ENCODE assay signal across 21 mouse cellular contexts in genomic region chr15:99433913-99434312, GRCm38 (mm10). TPM values are rescaled to one million over a fixed set of nuclear protein-coding genes. Genes with fewer than 3 reads are reported as not detected.
DNase-seq lines count a peak whose midpoint lies in the region; ATAC-seq lines count a peak whose summit lies in the region.
"Had no signal": no experiment of that assay in that cellular context is flagged by ENCODE, and none has a peak within 500 bp of the region (broad histone marks: within the 10 kb centered on the region; RNA-seq: fewer than 3 reads in every experiment).

No protein-coding gene starts in this region.

- peaks cover 86% of the 10 kb centered on the region for H3K36me3 ChIP-seq in forebrain, embryonic 10.5 days (replicated peaks)
- no peaks in the 10 kb centered on the region; the same call in 1 of the 2 replicates for H3K36me3 ChIP-seq in forebrain, embryonic 11.5 days (ENCODE audit: control insufficient read depth, insufficient read depth, low read length)
- peaks cover 72% of the 10 kb centered on the region for H3K36me3 ChIP-seq in limb, embryonic 13.5 days
- H3K36me3 ChIP-seq in limb, embryonic 10.5 days: peaks cover 94% of the 10 kb centered on the region

- no peaks in the 10 kb centered on the region for H3K9me3 ChIP-seq in forebrain, embryonic 10.5 days
- no peaks in the 10 kb centered on the region for H3K9me3 ChIP-seq in forebrain, embryonic 11.5 days (ENCODE audit: control insufficient read depth, low read length)
- no peaks in the 10 kb centered on the region for H3K9me3 ChIP-seq in limb, embryonic 13.5 days
- no peaks in the 10 kb centered on the region for H3K9me3 ChIP-seq in limb, embryonic 10.5 days (replicated peaks)
- H3K9me3 ChIP-seq: embryonic facial prominence, embryonic 15.5 days; midbrain, embryonic 12.5 days; neural tube, embryonic 12.5 days had no signal

- no peak overlapping the region for H3K9ac ChIP-seq in forebrain, embryonic 11.5 days (ENCODE audit: low read length)
- no peak overlapping the region for H3K9ac ChIP-seq in limb, embryonic 13.5 days
- H3K9ac ChIP-seq: embryonic facial prominence, embryonic 15.5 days; midbrain, embryonic 12.5 days; neural tube, embryonic 12.5 days had no signal

- H3K27ac ChIP-seq in forebrain, embryonic 10.5 days: 0 out of 2 replicates have a peak overlapping the region, but pooled peaks have one; percentile 41
- H3K27ac ChIP-seq in forebrain, embryonic 11.5 days (ENCODE audit: low read depth, low read length): no peak overlapping the region
- H3K27ac ChIP-seq in limb, embryonic 13.5 days: peak overlapping the region; percentile 6; the same call in 1 of the 2 replicates
- H3K27ac ChIP-seq in limb, embryonic 10.5 days: no peak overlapping the region
- H3K27ac ChIP-seq: embryonic facial prominence, embryonic 15.5 days; neural tube, embryonic 12.5 days had no signal

- H3K4me3 ChIP-seq in forebrain, embryonic 10.5 days: peak overlapping the region; percentile 9; the same call in 1 of the 2 replicates
- H3K4me3 ChIP-seq in forebrain, embryonic 11.5 days (ENCODE audit: low read depth, low read length): no peak overlapping the region
- no peak overlapping the region for H3K4me3 ChIP-seq in limb, embryonic 13.5 days
- H3K4me3 ChIP-seq in limb, embryonic 10.5 days: no peak overlapping the region
- H3K4me3 ChIP-seq: embryonic facial prominence, embryonic 15.5 days; midbrain, embryonic 12.5 days; neural tube, embryonic 12.5 days had no signal

- peaks cover 19% of the 10 kb centered on the region for H3K4me1 ChIP-seq in forebrain, embryonic 10.5 days
- H3K4me1 ChIP-seq in forebrain, embryonic 11.5 days (replicated peaks; ENCODE audit: control insufficient read depth, insufficient read depth, low read length): peaks cover 2% of the 10 kb centered on the region; the same call in 1 of the 2 replicates
- H3K4me1 ChIP-seq in limb, embryonic 13.5 days: peaks cover 61% of the 10 kb centered on the region
- peaks cover 46% of the 10 kb centered on the region for H3K4me1 ChIP-seq in limb, embryonic 10.5 days

- H3K27me3 ChIP-seq in forebrain, embryonic 10.5 days (ENCODE audit: poor library complexity, severe bottlenecking): no peaks in the 10 kb centered on the region
- no peaks in the 10 kb centered on the region for H3K27me3 ChIP-seq in forebrain, embryonic 11.5 days (ENCODE audit: control insufficient read depth, insufficient read depth, low read length)
- no peaks in the 10 kb centered on the region for H3K27me3 ChIP-seq in limb, embryonic 13.5 days
- no peaks in the 10 kb centered on the region for H3K27me3 ChIP-seq in limb, embryonic 10.5 days (ENCODE audit: low read depth, poor library complexity, severe bottlenecking)
- H3K27me3 ChIP-seq: embryonic facial prominence, embryonic 15.5 days; midbrain, embryonic 12.5 days; neural tube, embryonic 12.5 days had no signal

- 91% methylated on average over 12 of the region's 12 CpGs for WGBS in forebrain, embryonic 10.5 days
- WGBS in forebrain, embryonic 11.5 days: 93% methylated on average over 12 of the region's 12 CpGs
- 84% methylated on average over 12 of the region's 12 CpGs for WGBS in limb, embryonic 13.5 days
- 90% methylated on average over 12 of the region's 12 CpGs for WGBS in limb, embryonic 10.5 days

- no peak overlapping the region for H3K4me2 ChIP-seq in forebrain, embryonic 11.5 days (ENCODE audit: low read depth, low read length, severe bottlenecking)
- no peak overlapping the region for H3K4me2 ChIP-seq in limb, embryonic 13.5 days (replicated peaks)
- H3K4me2 ChIP-seq: embryonic facial prominence, embryonic 15.5 days; midbrain, embryonic 12.5 days; neural tube, embryonic 12.5 days had no signal

- no peak for ATAC-seq in forebrain, embryonic 11.5 days (replicated peaks; ENCODE audit: low FRiP score)
- ATAC-seq in limb, embryonic 13.5 days (ENCODE audit: low FRiP score, low read depth): no peak
- ATAC-seq: activated CD4-positive, CD25-positive, alpha-beta regulatory T cell, adult 4 months; CD4-positive, CD25-positive, alpha-beta regulatory T cell, adult 4 months; hindbrain, embryonic 16.5 days had no signal

- no peak for DNase-seq in forebrain, embryonic 10.5 days (ENCODE audit: extremely low spot score, low spot score)
- no peak for DNase-seq in forebrain, embryonic 11.5 days (ENCODE audit: low spot score)
- DNase-seq in limb, embryonic 10.5 days (ENCODE audit: low spot score): no peak
- DNase-seq in testis, postnatal 10 days (ENCODE audit: low spot score): peak; percentile 61
- DNase-seq in testis, postnatal 14 days (ENCODE audit: low spot score): no peak
- no peak for DNase-seq in embryo, embryonic 11 days
- DNase-seq in left cerebral cortex, adult 9 months (ENCODE audit: low spot score in 2 of 2): no peak
- DNase-seq: cerebellum, adult 9-10 months; gastrocnemius, postnatal 10 days; kidney, adult 18-20 months; lung, adult 2 months; right cerebral cortex, postnatal 14 days; spleen, adult 18-20 months; thymus, adult 2 months had no signal

RNA-seq across cellular contexts. Expression of gene Nckap5l, which starts 23.6 kb away (rescaled TPM):
- polyA plus RNA-seq in forebrain, embryonic 10.5 days (2016; fragmentation: Nextera tagmentation; extraction: Ambion mirVana): 10.9 and 13.7 TPM in 2 replicates
- polyA plus RNA-seq in forebrain, embryonic 11.5 days (2014; fragmentation: Nextera tagmentation; extraction: Ambion mirVana): 12.0 and 12.2 TPM in 2 replicates
- polyA plus RNA-seq in limb, embryonic 13.5 days (2015; fragmentation: Nextera tagmentation; extraction: Ambion mirVana): 14.0 and 14.1 TPM in 2 replicates
- polyA plus RNA-seq in limb, embryonic 10.5 days (2016; fragmentation: Nextera tagmentation; extraction: Ambion mirVana): 16.3 and 17.4 TPM in 2 replicates

RNA-seq across cellular contexts. Expression of gene Bcdin3d, which starts 40.6 kb away (rescaled TPM):
- polyA plus RNA-seq in forebrain, embryonic 10.5 days (2016; fragmentation: Nextera tagmentation; extraction: Ambion mirVana): 19.6 and 20.5 TPM in 2 replicates
- 20.0 and 21.5 TPM in 2 replicates for polyA plus RNA-seq in forebrain, embryonic 11.5 days (2014; fragmentation: Nextera tagmentation; extraction: Ambion mirVana)
- polyA plus RNA-seq in limb, embryonic 13.5 days (2015; fragmentation: Nextera tagmentation; extraction: Ambion mirVana): 17.0 and 19.7 TPM in 2 replicates
- polyA plus RNA-seq in limb, embryonic 10.5 days (2016; fragmentation: Nextera tagmentation; extraction: Ambion mirVana): 15.9 and 19.4 TPM in 2 replicates

RNA-seq across cellular contexts. Expression of gene Tmbim6, which starts 41.2 kb away (rescaled TPM):
- 267 and 272 TPM in 2 replicates for polyA plus RNA-seq in forebrain, embryonic 10.5 days (2016; fragmentation: Nextera tagmentation; extraction: Ambion mirVana)
- 229 and 267 TPM in 2 replicates for polyA plus RNA-seq in forebrain, embryonic 11.5 days (2014; fragmentation: Nextera tagmentation; extraction: Ambion mirVana)
- 287 and 298 TPM in 2 replicates for polyA plus RNA-seq in limb, embryonic 13.5 days (2015; fragmentation: Nextera tagmentation; extraction: Ambion mirVana)
- polyA plus RNA-seq in limb, embryonic 10.5 days (2016; fragmentation: Nextera tagmentation; extraction: Ambion mirVana): 272 and 296 TPM in 2 replicates

Comparison
In these comparisons a context has a peak if more than half of its experiments do, and no peak if none do; other contexts are left out.
1. H3K27ac ChIP-seq: peak in forebrain, embryonic 10.5 days (single experiment) and limb, embryonic 13.5 days (single experiment); none in forebrain, embryonic 11.5 days (single experiment) and limb, embryonic 10.5 days (single experiment).